Mouse (Mus musculus) olfactory bulb, adult 2 months (tissue): Measurements from ENCODE around the gene D430041D05Rik.

Experiments
- CTCF ChIP-seq: fragments of 200-500 bp; IDR thresholded peaks from 2 replicates; pipeline ENCODE4 v1.5.1; 2012; ENCODE audit warnings: low read depth, mild to moderate bottlenecking, low read length, moderate library complexity; ENCODE audit not compliant: insufficient read depth
- POLR2A ChIP-seq: fragments of 200-500 bp; IDR thresholded peaks from 2 replicates; pipeline ENCODE4 v1.6.1; 2012; ENCODE audit warnings: mild to moderate bottlenecking, low read depth, low read length, moderate library complexity; ENCODE audit not compliant: insufficient read depth

- TF ChIP-seq POLR2A (no peak), CTCF (no peak)
These were observed 155.9 kb downstream of the D430041D05Rik start for GRCm38 (mm10) chr2:104254944-104255343.
